Mouse (Mus musculus): ENCODE results near the gene Gsta2.

- TF ChIP-seq CTCF (IDR thresholded peaks at IDR 0.05; ENCODE audit: low read depth, low read length) (no peak), POLR2A (IDR thresholded peaks at IDR 0.05; ENCODE audit: extremely low read depth, insufficient read depth, low read length) (no peak)
These were observed 666 bp downstream of the Gsta2 start for GRCm38 (mm10) chr9:78354665-78355578.
